Mouse (Mus musculus) right cerebral cortex, postnatal 14 days (tissue): ENCODE measurements around the gene Spaca3.

ENCODE experiments used
- DNase-seq: peaks from one replicate; pipeline ENCODE4 v3.0.0; 2022

Spaca3 gene

DNA sequence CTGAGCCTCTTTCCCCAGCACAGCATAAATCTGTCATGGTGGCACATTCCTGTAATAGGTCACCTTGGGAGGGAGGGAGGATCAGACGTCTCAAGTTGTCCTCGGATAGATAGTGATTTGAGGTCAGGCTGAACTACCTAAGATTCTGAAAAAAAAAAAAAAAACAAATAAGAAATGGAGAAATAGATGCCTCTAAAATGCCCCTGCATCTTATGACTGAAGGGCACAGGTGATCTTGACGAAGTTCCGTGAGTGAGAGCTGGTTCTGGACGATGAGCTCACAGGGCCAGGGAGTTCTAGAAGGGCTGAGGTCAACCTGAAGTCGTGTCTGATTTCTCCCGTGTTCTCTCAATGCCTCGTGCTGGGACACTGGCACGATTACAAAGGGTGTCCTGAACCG, at the start of gene Spaca3:
Gene Spaca3 (plus strand): TSS at position 301 of the 400 bp plus-strand sequence.
- DNase-seq: no peak

DNA sequence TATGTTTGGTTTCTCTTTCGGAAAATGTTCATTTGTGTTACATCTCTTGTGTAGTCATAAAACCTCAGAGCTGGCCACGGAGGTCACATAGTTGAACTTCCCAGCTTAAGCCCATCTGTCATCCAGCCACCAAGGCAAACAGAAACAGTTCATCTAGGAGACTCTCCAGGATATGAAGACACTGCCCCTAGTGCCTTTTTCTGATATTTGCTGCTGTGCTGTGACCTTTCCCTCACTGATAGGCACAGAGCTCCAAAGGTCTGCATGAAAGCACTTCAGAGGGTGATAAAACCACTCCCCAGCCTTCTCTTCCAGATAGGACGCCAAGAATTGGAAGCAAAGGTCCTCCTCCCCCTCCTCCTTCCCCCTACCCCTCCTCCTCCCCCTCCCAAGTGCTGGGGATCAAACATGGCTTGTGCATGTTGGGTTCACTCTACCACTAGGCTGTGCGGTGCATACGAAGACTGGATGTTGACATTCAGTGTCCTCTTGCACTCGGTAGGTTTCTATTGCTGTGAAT, 49.6 kb upstream of the Spaca3 start:
- DNase-seq: no peak

DNA sequence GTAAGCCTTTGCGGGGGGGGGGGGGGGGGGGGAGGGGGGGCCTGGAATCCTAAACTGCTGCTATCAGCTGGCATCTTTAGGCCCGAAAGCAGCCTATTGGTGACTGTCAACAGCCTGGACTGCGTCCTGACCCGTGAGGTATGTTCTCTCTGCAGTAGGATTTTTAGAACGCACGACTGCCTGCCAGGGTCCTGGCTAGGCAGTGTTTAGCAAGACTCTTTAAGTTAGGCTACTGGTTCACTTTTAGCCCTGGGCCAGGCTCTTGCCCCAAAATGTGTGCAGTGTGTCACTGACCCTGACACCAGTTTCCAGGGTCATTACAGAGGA, 48.5 kb upstream of the Spaca3 start:
- DNase-seq: no peak

DNA sequence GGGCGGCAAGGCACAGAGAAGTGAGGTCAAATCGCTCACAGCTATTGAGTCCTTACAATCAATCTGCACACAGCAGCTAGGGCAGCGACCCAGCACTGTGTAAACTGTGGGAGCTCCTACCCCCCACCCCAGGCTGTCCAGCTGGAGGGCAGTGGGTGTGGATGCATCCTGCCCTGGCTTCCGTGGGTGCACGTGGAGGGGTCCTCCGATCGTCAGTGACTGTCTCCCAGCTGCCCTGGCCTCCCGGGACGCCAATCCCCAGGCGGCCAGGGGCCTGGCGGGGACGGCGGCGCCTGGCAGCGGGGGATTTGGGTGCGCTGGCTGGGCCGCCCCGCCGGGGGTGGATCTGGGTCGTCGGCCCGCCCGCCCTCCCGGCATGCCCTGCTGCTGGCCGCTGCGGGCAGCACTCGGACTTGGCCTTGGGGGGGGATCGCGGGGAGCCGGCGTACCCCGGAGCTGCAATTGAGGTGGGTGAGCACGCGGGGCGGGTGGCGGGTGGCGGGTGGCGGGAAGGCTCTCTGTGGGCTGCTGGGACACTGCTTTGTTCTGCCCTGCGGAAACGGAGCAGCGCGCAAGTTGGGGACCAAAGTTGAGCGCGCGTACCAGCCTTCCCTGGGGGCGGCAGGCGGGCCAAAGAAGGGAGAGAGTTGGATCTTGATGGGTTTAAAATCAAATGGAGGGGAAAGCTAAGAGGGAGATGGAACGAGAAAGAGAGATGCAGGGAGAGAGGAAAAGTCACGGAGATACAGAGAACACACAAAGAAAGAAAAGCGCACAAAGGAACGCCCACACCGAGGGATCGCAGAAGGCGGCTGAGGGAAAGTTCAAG, 48.0 kb upstream of the Spaca3 start, which contains the start of gene Tmem98:
Gene Tmem98 (plus strand): TSS at position 183 of the 829 bp plus-strand sequence.
- no peak for DNase-seq

DNA sequence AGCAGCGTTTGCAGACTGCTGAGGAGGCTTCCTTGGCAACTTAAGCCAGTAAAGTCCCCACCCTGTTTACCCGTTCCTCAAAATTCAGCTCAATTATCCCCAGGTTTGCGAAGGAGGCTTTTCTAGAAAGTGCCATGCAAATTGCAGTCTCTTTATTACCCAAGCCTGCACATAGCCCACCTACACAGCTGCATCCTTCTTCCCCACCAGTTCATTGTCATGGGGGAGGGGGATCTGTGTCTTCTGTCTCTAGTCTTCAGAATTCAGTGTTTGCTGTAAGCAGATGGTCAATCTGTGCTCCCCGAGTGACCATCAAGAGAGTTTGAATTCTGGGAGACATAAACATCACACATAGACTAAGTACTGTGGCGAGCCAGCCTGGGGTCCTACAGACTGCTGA, 47.0 kb upstream of the Spaca3 start:
- DNase-seq: no peak

DNA sequence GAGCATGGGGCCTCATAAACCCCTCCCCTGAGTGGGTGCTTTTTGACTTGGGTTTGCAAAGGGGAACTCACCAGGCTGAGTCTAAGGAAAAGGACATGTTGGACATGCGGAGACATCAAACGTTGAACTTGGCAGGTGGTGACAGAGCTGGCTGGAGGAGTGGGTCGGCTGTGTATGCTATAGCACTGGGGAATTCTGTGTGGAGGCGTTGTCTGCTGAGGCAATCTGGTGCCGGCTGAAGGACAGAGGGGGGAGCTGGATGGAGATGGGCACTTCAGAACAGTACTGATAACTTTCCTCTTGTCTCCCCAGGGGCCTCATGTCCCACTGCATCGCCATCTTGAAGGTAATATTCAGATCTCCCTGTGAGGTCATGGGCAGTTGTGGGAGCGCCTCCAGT, 42.8 kb upstream of the Spaca3 start:
- no peak for DNase-seq

DNA sequence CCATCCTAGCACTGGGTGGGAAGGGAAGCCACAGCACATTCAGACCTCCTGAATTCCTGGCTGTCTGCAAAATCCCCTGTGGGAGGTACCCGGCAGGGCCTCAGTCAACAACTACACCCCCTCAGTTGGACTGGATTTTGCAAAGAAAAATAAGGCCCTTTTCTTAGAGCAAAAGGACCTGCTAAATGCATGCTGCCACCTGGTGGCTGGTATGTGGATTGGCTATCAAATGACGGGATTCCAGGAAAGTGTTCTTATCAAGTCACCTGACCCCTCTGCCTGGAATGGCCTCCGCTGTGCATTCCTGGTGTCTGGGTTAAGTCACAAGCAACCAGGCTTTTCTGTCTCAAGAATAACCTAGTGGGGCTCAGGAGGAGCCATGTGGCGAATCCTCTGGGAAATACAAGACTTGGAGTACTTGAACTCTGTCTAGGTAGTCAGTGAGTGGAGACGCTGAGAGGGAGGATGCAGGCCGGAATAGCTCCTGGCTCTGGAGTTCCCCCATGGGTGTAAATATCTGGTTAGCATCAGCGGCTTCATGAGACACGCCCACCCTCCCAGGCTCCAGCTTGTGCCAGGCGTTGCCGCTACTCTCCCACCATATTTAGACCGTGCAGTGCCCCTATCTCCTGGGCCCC, 40.0 kb upstream of the Spaca3 start:
- peak; percentile 55 for DNase-seq

DNA sequence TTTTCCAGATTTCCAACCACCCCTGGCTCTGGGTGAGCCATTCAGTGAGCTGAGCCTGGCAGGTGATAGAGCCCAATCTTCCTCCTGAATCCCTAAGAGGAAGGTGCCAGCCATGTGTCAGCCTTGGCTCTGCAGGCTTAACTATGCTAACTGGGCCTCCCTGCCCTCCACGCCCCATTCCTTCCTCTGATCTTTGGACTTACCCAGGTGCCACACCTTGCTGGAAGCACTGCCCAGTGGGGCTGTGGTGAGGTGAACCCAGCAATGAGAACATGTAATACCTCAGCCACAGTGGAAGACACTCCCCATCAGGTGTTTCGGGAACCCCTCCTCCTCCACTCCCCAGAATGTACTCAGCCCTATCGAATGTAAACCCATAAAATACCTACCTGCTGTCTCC, 38.1 kb upstream of the Spaca3 start:
- no peak for DNase-seq

DNA sequence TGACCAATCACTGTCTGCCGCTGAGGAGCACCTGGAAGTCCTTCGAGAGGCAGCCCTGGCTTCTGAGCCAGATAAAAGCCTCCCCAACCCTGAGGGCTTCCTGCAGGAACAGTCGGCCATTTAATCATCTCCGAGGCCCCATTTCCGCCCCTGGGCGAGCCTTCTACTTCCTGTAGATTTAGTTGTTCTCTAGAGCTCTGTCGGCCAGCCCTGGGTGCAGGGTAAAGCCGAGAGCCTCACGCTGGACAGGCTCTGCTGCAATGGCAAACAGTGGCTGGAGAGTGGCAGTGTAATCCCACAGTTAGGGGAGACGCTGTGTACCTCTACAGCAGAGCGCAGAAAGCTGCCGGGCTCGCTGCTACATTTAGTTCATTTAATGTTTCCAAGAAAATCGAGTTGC, 36.9 kb upstream of the Spaca3 start:
- peak; percentile 56 for DNase-seq

DNA sequence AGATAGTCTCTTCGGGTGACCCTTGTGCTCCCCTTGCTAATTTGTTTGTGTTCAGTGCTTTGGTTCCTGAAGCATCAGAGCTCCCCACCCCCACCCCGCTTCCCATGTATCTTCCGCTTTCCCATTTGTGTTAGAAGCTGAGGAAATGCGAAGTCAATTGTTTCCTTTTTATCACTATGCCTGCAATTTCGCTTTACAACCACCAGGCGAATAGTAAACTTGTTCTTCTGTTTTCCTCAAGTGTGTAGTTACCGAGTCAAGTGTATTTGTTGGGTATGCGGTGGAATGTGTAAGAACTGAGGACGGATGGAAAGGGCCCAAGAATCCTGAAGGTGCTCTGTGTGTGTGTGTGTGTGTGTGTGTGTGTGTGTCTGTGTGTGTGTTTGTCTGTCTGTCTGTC, 36.4 kb upstream of the Spaca3 start:
- DNase-seq: no peak

DNA sequence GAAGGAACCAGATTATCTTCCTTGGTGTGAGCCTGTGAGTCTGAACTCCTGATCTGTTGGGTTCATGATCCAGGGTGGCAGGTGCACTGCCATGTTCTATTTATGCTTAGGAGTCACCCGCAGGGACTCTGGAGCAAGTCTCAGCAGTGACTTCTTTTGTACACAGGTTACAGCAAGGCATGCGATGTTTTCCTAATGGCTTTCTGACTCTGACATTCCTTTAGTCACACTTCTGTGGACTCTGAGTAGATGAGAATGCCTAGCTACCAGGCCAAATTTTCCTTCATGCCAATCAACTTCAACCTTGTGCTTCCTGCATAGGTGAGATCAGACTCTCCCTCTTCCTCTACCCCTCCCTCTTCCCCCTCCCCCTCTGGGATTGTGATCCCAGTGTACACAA, 22.8 kb upstream of the Spaca3 start:
- DNase-seq: no peak

DNA sequence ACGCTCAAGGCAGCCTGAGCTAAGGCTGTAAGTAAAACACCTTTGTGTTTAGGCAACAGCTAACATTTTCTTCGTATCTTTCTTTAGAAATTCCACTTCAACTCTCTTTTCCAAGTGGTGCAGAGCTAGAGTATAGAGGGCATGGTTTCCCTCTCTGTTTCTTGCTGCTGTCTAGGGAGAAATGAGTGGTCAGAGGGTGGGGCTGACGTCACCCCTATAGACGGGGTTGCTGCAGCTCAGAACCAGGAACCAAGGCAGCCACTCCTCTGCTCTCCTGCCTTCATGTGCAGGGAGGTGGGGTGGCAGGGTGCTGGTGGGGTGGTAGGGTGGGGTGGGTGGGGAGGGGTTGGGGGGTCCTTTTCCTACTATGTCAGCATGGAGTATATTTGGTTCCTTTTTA, 22.3 kb upstream of the Spaca3 start:
- no peak for DNase-seq

DNA sequence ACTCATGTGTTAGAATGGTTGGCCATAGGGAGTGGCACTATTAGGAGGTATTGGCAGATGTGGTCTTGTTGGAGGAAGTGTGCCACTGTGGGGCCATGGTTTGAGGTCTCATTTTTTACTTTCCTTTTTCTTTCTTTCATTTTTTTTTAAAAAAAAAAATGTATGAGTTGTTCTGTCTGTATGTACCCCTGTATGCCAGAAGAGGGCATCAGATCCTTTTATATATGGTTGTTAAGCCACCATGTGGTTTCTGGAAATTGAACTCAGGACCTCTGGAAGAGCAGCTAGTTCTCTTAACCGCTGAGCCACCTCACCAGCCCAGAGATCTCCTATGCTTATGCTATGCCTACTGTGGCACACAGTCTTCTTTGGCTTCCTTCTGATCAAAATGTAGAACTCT, 19.4 kb upstream of the Spaca3 start:
- DNase-seq: no peak

DNA sequence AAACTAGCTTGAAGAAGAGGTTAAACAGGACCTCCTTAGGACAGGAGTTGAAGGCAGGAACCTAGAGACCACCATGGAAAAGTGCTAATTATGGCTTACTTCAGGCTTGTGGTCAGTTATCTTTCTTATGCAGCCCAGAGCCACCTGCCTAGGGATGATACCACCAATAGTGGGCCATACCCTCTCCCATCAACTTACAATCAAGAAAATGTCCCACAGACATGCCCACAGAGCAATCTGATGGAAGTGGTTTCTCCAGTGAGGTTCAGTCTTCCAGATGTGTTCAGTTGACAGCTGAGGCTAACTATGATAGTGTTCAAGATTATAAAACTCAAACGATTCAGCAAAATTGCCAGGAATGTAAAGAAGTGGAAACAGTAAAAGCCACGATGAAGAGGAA, 14.7 kb upstream of the Spaca3 start:
- DNase-seq: no peak

DNA sequence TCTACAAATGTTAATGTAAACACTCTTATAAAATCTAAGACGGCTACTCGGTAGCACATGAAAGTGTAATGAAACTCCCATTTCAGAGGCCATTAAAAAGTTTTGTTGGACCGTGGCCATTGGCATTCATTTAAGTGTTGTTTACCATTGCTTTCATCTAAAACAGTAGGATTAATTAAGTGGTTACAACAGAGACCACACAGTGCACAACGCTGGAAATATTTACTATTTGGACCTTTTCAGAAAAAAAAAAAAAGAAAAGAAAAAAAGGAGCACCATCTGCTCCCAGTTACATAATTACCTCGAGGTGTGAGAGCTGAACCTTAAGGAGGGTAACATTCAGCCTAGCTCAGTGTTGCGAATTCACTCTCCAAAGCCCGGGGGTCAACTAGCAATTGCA, 12.7 kb upstream of the Spaca3 start:
- no peak for DNase-seq

DNA sequence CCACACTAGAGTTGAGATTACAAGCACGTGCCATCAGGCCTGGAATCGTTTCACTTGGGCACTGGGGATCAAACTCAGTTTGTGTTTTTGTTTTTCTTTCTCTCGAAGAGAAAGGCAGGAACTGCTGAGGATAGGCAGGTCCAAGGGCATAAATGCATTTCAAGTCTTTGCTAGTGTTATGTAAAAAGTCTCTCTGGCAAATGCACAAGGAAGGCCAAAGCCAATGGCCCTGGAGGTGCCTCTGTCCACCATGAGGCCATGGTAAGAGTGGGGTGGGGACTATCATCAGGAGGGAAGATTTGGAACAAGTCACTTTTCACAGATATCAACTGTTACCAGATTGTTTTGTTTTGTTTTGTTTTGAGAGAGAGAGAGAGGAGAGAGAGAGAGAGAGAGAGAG, 12.1 kb upstream of the Spaca3 start:
- DNase-seq: no peak

DNA sequence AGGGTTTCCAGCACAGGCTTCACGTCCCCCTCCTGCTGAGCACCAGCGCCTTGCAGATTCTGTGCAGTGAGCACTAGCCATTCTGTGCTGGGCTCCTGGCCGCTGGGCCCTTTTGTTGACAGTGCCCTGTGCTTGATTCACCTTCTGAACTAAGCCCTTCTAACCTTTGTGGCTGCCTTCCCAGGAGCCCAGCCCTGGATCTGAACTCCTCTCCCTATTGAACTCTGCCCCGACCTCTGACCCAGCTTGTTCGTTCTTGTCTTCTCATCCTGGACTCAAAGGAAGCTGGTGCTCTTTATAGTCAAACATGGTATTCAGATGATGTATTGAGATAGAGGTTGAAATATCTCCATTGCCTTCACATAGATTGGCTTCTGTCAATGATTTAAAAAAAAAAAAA, 10.0 kb upstream of the Spaca3 start:
- no peak for DNase-seq

DNA sequence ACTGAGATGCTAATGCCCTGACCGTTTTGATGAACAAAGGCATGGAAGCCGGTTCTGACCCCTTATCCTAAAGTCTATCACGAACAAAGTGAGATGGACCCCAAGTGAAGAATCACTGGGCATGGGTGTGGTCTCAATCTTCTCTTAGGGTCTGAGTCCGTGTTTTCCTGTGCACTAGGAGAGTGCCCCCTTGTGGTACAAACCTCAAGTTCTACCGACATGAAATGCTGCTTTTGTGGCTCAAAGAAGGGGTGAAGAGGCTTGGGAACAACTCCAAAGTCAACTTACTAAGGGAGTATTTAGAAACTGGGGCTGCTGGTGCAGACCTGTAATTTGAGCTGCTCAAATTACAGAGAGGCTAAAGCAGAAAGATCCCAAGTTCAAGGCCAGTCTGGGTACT, 6.3 kb upstream of the Spaca3 start:
- DNase-seq: no peak

DNA sequence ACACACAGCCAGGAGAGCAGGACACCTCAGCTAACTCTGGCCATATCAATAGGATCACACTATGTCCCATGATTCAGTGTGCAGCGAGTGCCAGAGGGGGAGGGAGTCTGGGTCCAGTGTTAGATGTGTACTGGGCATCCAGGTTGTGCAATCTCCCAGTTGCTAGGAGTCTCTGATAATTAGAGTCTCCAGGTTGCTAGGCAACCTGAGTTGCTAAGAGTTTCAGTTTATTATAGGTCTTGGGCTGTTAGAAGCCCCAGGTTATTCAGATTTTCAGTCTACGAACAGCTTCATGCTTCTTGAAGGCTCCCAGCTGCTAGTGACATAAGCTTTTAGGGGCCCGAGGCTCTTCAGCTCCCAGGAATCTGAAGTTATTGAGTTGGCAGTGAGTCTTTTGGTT, 5.2 kb upstream of the Spaca3 start:
- DNase-seq: no peak

DNA sequence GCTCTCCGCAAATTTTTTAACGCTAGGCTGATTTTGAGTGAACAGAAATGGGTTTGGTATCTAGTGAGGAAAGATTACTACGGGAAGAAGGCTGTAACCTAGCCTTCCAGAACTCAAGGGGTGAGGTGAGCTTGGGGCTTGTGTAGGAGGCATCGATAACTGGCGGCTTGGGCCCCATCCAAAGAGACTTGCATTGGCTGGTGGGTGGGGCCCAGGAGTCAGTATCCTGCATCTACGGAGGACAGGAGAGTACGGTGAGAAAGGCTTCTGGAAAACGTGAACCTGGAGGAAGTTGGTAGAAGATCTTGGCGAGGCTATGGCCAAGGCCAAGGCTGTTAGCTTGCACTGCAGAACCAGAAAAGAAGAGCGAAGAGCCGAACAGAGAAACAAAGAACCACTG, 3.7 kb upstream of the Spaca3 start:
- no peak for DNase-seq

DNA sequence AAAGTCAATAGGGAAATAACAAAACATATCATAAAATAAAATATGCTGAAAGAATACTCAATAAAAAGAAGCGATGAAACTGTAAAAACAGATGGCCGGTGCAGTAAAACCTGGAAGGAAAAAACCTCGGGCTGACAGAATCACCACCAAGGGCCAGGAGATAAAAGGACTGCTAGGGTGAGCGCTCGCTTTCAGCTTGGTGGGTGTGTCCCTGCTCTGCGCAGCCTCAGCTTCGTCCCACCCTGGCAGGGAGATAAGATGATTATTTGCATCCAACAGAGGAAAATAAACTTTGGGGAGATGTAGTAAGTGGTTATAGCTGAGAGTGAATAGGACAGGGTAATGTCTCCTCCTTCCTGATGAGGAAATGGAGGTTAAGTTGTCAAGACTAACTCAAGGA, 3.3 kb upstream of the Spaca3 start:
- DNase-seq: no peak

DNA sequence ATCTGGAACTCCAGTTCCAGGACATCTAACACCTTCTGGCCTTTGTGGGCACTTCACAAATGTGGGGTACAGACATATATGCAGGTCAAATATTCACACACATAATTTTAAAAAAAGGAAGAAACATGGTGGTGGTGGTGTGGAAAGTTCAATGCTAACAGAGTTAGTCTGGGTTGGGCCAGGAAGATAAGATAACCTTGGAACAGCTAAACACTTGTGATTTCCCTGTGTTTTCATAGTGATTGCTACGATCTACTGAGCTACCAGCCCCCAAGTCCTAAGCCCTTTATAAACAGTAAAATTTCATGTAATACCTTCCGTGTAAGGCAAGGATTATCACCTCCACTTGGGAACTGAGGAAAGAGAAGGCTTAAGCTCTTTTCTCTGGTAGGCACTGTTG, 1.3 kb upstream of the Spaca3 start:
- no peak for DNase-seq

DNA sequence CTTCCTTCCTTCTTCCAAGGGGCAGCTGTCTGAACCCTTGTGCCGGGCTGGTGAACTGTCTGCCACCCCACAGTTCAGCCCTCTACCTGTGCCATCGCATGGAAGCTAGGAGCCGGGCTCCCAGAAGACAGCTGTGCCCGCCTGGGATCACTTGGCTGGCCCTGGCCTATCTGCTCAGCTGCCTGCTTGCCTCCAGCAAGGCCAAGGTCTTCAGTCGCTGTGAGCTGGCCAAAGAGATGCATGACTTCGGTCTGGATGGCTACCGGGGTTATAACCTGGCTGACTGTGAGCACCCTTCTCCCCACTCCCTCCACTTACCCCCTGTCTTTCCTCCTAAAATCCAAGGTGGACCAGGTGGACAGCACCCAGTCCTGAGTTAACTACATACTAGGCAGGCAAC, 4.8 kb downstream of the Spaca3 start:
- DNase-seq: no peak

DNA sequence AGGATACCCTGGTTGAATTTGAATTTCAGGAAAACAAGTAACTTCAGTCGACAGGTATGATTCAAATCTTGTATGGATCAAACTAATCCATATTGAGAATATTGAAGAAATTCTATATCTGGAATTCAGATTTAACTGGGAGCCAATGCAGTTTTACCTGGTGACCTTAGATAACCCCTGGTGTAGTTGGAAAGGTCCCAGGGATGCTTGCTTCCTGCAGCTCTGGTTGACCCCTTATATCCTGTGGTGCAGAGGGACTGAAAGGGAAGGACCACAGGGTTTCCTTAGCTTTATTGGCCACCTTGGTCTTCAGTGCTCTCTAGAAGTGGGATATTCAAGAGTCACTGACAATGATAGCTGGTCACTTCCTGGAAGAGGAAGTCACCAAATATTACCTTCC, 9.9 kb downstream of the Spaca3 start:
- DNase-seq: no peak
